Comparison of ENCODE assay signal across 9 mouse cellular contexts in the genomic region with DNA sequence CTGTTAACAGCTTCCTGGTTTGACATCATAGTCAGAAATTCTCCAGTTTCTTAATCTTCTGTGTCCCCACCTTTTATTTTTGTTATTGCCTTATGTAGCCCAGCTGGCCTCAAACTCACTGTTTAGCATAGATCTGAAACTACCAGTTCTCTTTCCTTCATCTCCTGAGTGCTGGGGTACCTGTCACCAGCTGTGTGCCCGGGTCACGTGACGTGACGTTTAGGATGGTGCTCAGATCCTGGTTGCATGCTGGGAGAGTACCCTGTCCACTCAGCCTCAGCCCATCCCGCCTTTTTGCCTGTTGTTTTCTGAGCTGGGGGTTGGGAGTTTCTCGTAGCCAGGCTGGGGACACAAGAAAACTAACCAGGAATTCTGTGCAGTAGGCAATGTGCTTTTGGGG. TPM values are rescaled to one million over a fixed set of nuclear protein-coding genes. Genes with fewer than 3 reads are reported as not detected.
DNase-seq lines count a peak whose midpoint lies in the region; ATAC-seq and TF ChIP-seq lines count a peak whose summit lies in the region.
"Had no signal": no experiment of that assay in that cellular context is flagged by ENCODE, and none has a peak within 500 bp of the region (broad histone marks: within the 10 kb centered on the region; RNA-seq: fewer than 3 reads in every experiment).

No protein-coding gene starts in this region.

- no peaks in the 10 kb centered on the region for H3K36me3 ChIP-seq in kidney, embryonic 16.5 days (ENCODE audit: insufficient read depth, low read length)
- H3K36me3 ChIP-seq in heart, postnatal 0 days (replicated peaks; ENCODE audit: control insufficient read depth, insufficient read depth, low read length) = no peaks in the 10 kb centered on the region
- H3K36me3 ChIP-seq in small intestine, adult 2 months (ENCODE audit: control insufficient read depth, insufficient read depth, low read length) = no peaks in the 10 kb centered on the region
- H3K36me3 ChIP-seq in forebrain, embryonic 11.5 days (ENCODE audit: control insufficient read depth, insufficient read depth, low read length) = no peaks in the 10 kb centered on the region

- no peak for TF ChIP-seq EP300 in heart, postnatal 0 days (IDR thresholded peaks at IDR 0.05; ENCODE audit: low read depth)

- H3K9me3 ChIP-seq in kidney, embryonic 16.5 days (ENCODE audit: low read length) = no peaks in the 10 kb centered on the region
- no peaks in the 10 kb centered on the region for H3K9me3 ChIP-seq in heart, postnatal 0 days (replicated peaks; ENCODE audit: control insufficient read depth, low read length)
- H3K9me3 ChIP-seq in forebrain, embryonic 11.5 days (ENCODE audit: control insufficient read depth, low read length) = no peaks in the 10 kb centered on the region

- H3K4me2 ChIP-seq in kidney, embryonic 16.5 days (replicated peaks; ENCODE audit: low read depth, low read length) = 0 out of 2 replicates have a peak overlapping the region, but pooled peaks have one; percentile 14
- H3K4me2 ChIP-seq in heart, postnatal 0 days (ENCODE audit: low read depth, low read length) = peak overlapping the region; percentile 32; the same call in 1 of the 2 replicates
- no peak overlapping the region for H3K4me2 ChIP-seq in forebrain, embryonic 11.5 days (ENCODE audit: low read depth, low read length, severe bottlenecking)

- no peak for TF ChIP-seq POLR2A in small intestine, adult 2 months (IDR thresholded peaks at IDR 0.05; ENCODE audit: low read depth, low read length)
- TF ChIP-seq POLR2A in lung, adult 2 months (IDR thresholded peaks at IDR 0.05; ENCODE audit: borderline replicate concordance, extremely low read depth, low read depth, low read length) = no peak

- H3K27ac ChIP-seq in kidney, embryonic 16.5 days (ENCODE audit: low read length) = peak overlapping the region; percentile 80
- H3K27ac ChIP-seq in heart, postnatal 0 days (ENCODE audit: low read depth) = peak overlapping the region; percentile 82
- peak overlapping the region; percentile 91 for H3K27ac ChIP-seq in small intestine, adult 2 months (ENCODE audit: insufficient read depth, low read depth, low read length)
- no peak overlapping the region for H3K27ac ChIP-seq in forebrain, embryonic 11.5 days (ENCODE audit: low read depth, low read length)

- DNase-seq in kidney, adult 8-10 months = no peak
- peak; percentile 37 for DNase-seq in T-cell, adult 2 months (ENCODE audit: low spot score)
- no peak for DNase-seq in heart, postnatal 0 days (ENCODE audit: low spot score)
- DNase-seq in forebrain, embryonic 11.5 days (ENCODE audit: low spot score) = no peak
- DNase-seq in cerebellum, postnatal 36 days = no peak
- DNase-seq in lung, adult 2 months = no peak
- DNase-seq: right cerebral cortex, postnatal 25 days had no signal

- no peaks in the 10 kb centered on the region for H3K27me3 ChIP-seq in kidney, embryonic 16.5 days (ENCODE audit: insufficient read depth, low read length)
- H3K27me3 ChIP-seq in heart, postnatal 0 days (ENCODE audit: control insufficient read depth, insufficient read depth, low read length) = no peaks in the 10 kb centered on the region
- H3K27me3 ChIP-seq in small intestine, adult 2 months (ENCODE audit: control insufficient read depth, insufficient read depth, low read length) = no peaks in the 10 kb centered on the region
- no peaks in the 10 kb centered on the region for H3K27me3 ChIP-seq in forebrain, embryonic 11.5 days (ENCODE audit: control insufficient read depth, insufficient read depth, low read length)

- ATAC-seq in kidney, embryonic 16.5 days (ENCODE audit: low FRiP score, low TSS enrichment) = no peak
- no peak for ATAC-seq in heart, postnatal 0 days (ENCODE audit: insufficient read depth, low read depth)
- ATAC-seq in forebrain, embryonic 11.5 days (replicated peaks; ENCODE audit: low FRiP score) = no peak

- no peak overlapping the region for H3K4me3 ChIP-seq in kidney, embryonic 16.5 days (ENCODE audit: low read length)
- no peak overlapping the region for H3K4me3 ChIP-seq in heart, postnatal 0 days (ENCODE audit: low read depth, low read length)
- H3K4me3 ChIP-seq in small intestine, adult 2 months (ENCODE audit: low read depth, low read length) = no peak overlapping the region; the same call in 1 of the 2 replicates
- H3K4me3 ChIP-seq in forebrain, embryonic 11.5 days (ENCODE audit: low read depth, low read length) = no peak overlapping the region
- H3K4me3 ChIP-seq in lung, adult 2 months (replicated peaks; ENCODE audit: extremely low read depth, low read depth, low read length) = no peak overlapping the region

- TF ChIP-seq CTCF in heart, postnatal 0 days (IDR thresholded peaks at IDR 0.05; ENCODE audit: low read depth) = no peak
- no peak for TF ChIP-seq CTCF in small intestine, adult 2 months (IDR thresholded peaks at IDR 0.05; ENCODE audit: extremely low read depth, insufficient read length, insufficient replicate concordance, low read depth, low read length)
- no peak for TF ChIP-seq CTCF in lung, adult 2 months (IDR thresholded peaks at IDR 0.05; ENCODE audit: insufficient read depth, low read length)

- 75% methylated on average over 6 of the region's 6 CpGs for WGBS in kidney, embryonic 16.5 days
- WGBS in heart, postnatal 0 days = 78% methylated on average over 6 of the region's 6 CpGs
- 75% methylated on average over 6 of the region's 6 CpGs for WGBS in small intestine, adult 2 months
- 83% methylated on average over 6 of the region's 6 CpGs for WGBS in forebrain, embryonic 11.5 days
- 61% methylated on average over 6 of the region's 6 CpGs for WGBS in lung, adult 2 months

- peaks cover 70% of the 10 kb centered on the region for H3K4me1 ChIP-seq in kidney, embryonic 16.5 days (ENCODE audit: insufficient read depth, low read length)
- peaks cover 62% of the 10 kb centered on the region for H3K4me1 ChIP-seq in heart, postnatal 0 days (ENCODE audit: control insufficient read depth, insufficient read depth)
- peaks cover 49% of the 10 kb centered on the region for H3K4me1 ChIP-seq in small intestine, adult 2 months (ENCODE audit: control insufficient read depth, insufficient read depth, insufficient read length, low read length)
- H3K4me1 ChIP-seq in forebrain, embryonic 11.5 days (replicated peaks; ENCODE audit: control insufficient read depth, insufficient read depth, low read length) = peaks cover 17% of the 10 kb centered on the region; the same call in 1 of the 2 replicates
- peaks cover 41% of the 10 kb centered on the region for H3K4me1 ChIP-seq in lung, adult 2 months (ENCODE audit: control insufficient read depth, insufficient read depth, low read length)

- H3K9ac ChIP-seq in kidney, embryonic 16.5 days (replicated peaks; ENCODE audit: low read length) = peak overlapping the region; percentile 40; the same call in 1 of the 2 replicates
- H3K9ac ChIP-seq in heart, postnatal 0 days (replicated peaks; ENCODE audit: low read depth, low read length) = 0 out of 2 replicates have a peak overlapping the region, but pooled peaks have one; percentile 20
- no peak overlapping the region for H3K9ac ChIP-seq in forebrain, embryonic 11.5 days (ENCODE audit: low read length)

RNA-seq across cellular contexts. Expression of gene Pip5k1c, which starts 4.5 kb away (rescaled TPM):
- polyA plus RNA-seq in kidney, embryonic 16.5 days (2015; fragmentation: Nextera tagmentation; extraction: Ambion mirVana) = 62.9 and 63.9 TPM in 2 replicates
- 38.5 and 44.3 TPM in 2 replicates for total RNA-seq in heart, postnatal 0 days (2014; rRNA removed; ENCODE audit: low replicate concordance)
- polyA plus RNA-seq in heart, postnatal 0 days (2015; fragmentation: Nextera tagmentation; extraction: Ambion mirVana) = 20.9 and 21.4 TPM in 2 replicates
- polyA plus RNA-seq in small intestine, adult 2 months (2012; rRNA removed) = 26.1 and 50.8 TPM in 2 replicates
- polyA plus RNA-seq in forebrain, embryonic 11.5 days (2014; fragmentation: Nextera tagmentation; extraction: Ambion mirVana) = 74.1 and 74.9 TPM in 2 replicates
- polyA plus RNA-seq in lung, adult 2 months (2012; rRNA removed) = 103 and 104 TPM in 2 replicates

RNA-seq across cellular contexts. Expression of gene Tjp3, which starts 5.9 kb away (rescaled TPM):
- 21.9 and 22.6 TPM in 2 replicates for polyA plus RNA-seq in kidney, embryonic 16.5 days (2015; fragmentation: Nextera tagmentation; extraction: Ambion mirVana)
- 0.12 and 2.3 TPM in 2 replicates for total RNA-seq in heart, postnatal 0 days (2014; rRNA removed; ENCODE audit: low replicate concordance)
- polyA plus RNA-seq in heart, postnatal 0 days (2015; fragmentation: Nextera tagmentation; extraction: Ambion mirVana) = 0.51 and 0.62 TPM in 2 replicates
- 124 and 239 TPM in 2 replicates for polyA plus RNA-seq in small intestine, adult 2 months (2012; rRNA removed)
- polyA plus RNA-seq in forebrain, embryonic 11.5 days (2014; fragmentation: Nextera tagmentation; extraction: Ambion mirVana) = 10.1 and 11.9 TPM in 2 replicates
- polyA plus RNA-seq in lung, adult 2 months (2012; rRNA removed) = 27.6 and 27.7 TPM in 2 replicates

RNA-seq across cellular contexts. Expression of gene Cactin, which starts 23.7 kb away (rescaled TPM):
- polyA plus RNA-seq in kidney, embryonic 16.5 days (2015; fragmentation: Nextera tagmentation; extraction: Ambion mirVana) = 42.3 and 43.2 TPM in 2 replicates
- total RNA-seq in heart, postnatal 0 days (2014; rRNA removed; ENCODE audit: low replicate concordance) = 14.3 and 14.9 TPM in 2 replicates
- 12.8 and 13.7 TPM in 2 replicates for polyA plus RNA-seq in heart, postnatal 0 days (2015; fragmentation: Nextera tagmentation; extraction: Ambion mirVana)
- polyA plus RNA-seq in small intestine, adult 2 months (2012; rRNA removed) = 16.6 and 29.2 TPM in 2 replicates
- 51.2 and 53.2 TPM in 2 replicates for polyA plus RNA-seq in forebrain, embryonic 11.5 days (2014; fragmentation: Nextera tagmentation; extraction: Ambion mirVana)
- 30.5 and 36.7 TPM in 2 replicates for polyA plus RNA-seq in lung, adult 2 months (2012; rRNA removed)

RNA-seq across cellular contexts. Expression of gene Apba3, which starts 30.5 kb away (rescaled TPM):
- polyA plus RNA-seq in kidney, embryonic 16.5 days (2015; fragmentation: Nextera tagmentation; extraction: Ambion mirVana) = 88.6 and 88.7 TPM in 2 replicates
- 84.8 and 114 TPM in 2 replicates for total RNA-seq in heart, postnatal 0 days (2014; rRNA removed; ENCODE audit: low replicate concordance)
- polyA plus RNA-seq in heart, postnatal 0 days (2015; fragmentation: Nextera tagmentation; extraction: Ambion mirVana) = 45.2 and 46.1 TPM in 2 replicates
- 100 and 207 TPM in 2 replicates for polyA plus RNA-seq in small intestine, adult 2 months (2012; rRNA removed)
- polyA plus RNA-seq in forebrain, embryonic 11.5 days (2014; fragmentation: Nextera tagmentation; extraction: Ambion mirVana) = 36.2 and 42.0 TPM in 2 replicates
- polyA plus RNA-seq in lung, adult 2 months (2012; rRNA removed) = 86.4 and 104 TPM in 2 replicates

RNA-seq across cellular contexts. Expression of gene Mrpl54, which starts 30.5 kb away (rescaled TPM):
- polyA plus RNA-seq in kidney, embryonic 16.5 days (2015; fragmentation: Nextera tagmentation; extraction: Ambion mirVana) = 218 and 238 TPM in 2 replicates
- 272 and 288 TPM in 2 replicates for total RNA-seq in heart, postnatal 0 days (2014; rRNA removed; ENCODE audit: low replicate concordance)
- 264 and 272 TPM in 2 replicates for polyA plus RNA-seq in heart, postnatal 0 days (2015; fragmentation: Nextera tagmentation; extraction: Ambion mirVana)
- 104 and 169 TPM in 2 replicates for polyA plus RNA-seq in small intestine, adult 2 months (2012; rRNA removed)
- 147 and 154 TPM in 2 replicates for polyA plus RNA-seq in forebrain, embryonic 11.5 days (2014; fragmentation: Nextera tagmentation; extraction: Ambion mirVana)
- polyA plus RNA-seq in lung, adult 2 months (2012; rRNA removed) = 60.1 and 87.9 TPM in 2 replicates
